Mouse (Mus musculus) liver, embryonic 14.5 days (tissue): ENCODE measurements at regions not wholly inside any gene's neighbourhood (a gene's known extent, or its start where the extent isn't known, plus 50 kb on each side); places are given as distances from the start of the nearest gene placed in this dataset.

Source experiments
- ATAC-seq: fragments of 200-750 bp; cut with Nextera tagmentation; 2 replicates; pipeline ENCODE4 v1.8.0; 2017; ENCODE audit warnings: moderate number of reproducible peaks, mild to moderate bottlenecking, moderate library complexity; ENCODE audit not compliant: insufficient read depth
- DNase-seq, 3 experiments: peaks; one replicate each; pipeline ENCODE4 v3.0.0-alpha.2; 2012 to 2013; ENCODE audit warnings: low read depth in 3 of 3, low spot score in 3 of 3
- H3K27ac ChIP-seq: fragments of 300-500 bp; sonication (generic); 2 replicates; pipeline ENCODE4 v1.5.1; 2014; ENCODE audit warnings: moderate library complexity, mild to moderate bottlenecking, control low read depth, inconsistent platforms
- H3K27me3 ChIP-seq: fragments of 300-500 bp; sonication (generic); 2 replicates; pipeline ENCODE4 v1.6.1; 2014; ENCODE audit warnings: mild to moderate bottlenecking, low read length, moderate library complexity; ENCODE audit not compliant: control insufficient read depth, insufficient read depth
- H3K36me3 ChIP-seq: fragments of 300-500 bp; sonication (generic); replicated peaks from 2 replicates; pipeline ENCODE4 v1.6.1; 2014; ENCODE audit warnings: low read depth; ENCODE audit not compliant: control insufficient read depth, insufficient read depth
- H3K4me1 ChIP-seq, 2 experiments: fragments of 200-500 bp in 1 of 2; fragments of 300-500 bp in 1 of 2; sonication (generic) in 1 of 2; replicated peaks; 2 replicates each; pipeline ENCODE4 v1.6.1; 2012 to 2014; ENCODE audit warnings: antibody characterized with exemption in 1 of 2, inconsistent platforms in 1 of 2, low read length in 1 of 2; ENCODE audit not compliant: control insufficient read depth in 2 of 2, insufficient read depth in 2 of 2
- H3K4me2 ChIP-seq: fragments of 300-500 bp; sonication (generic); 2 replicates; pipeline ENCODE4 v1.6.1; 2014; ENCODE audit warnings: low read depth, mild to moderate bottlenecking, control low read depth, moderate library complexity
- H3K4me3 ChIP-seq, 2 experiments: fragments of 200-500 bp in 1 of 2; fragments of 300-500 bp in 1 of 2; sonication (generic) in 1 of 2; 2 replicates each; pipeline ENCODE4 v1.5.1; 2012 to 2014; ENCODE audit warnings: low read depth in 2 of 2, low read length in 2 of 2, mild to moderate bottlenecking in 2 of 2, control low read depth in 1 of 2, inconsistent platforms in 1 of 2, moderate library complexity in 1 of 2; ENCODE audit not compliant: insufficient read depth in 1 of 2
- H3K9ac ChIP-seq: fragments of 300-500 bp; sonication (generic); replicated peaks from 2 replicates; pipeline ENCODE4 v1.6.1; 2014; ENCODE audit warnings: mild to moderate bottlenecking, control low read depth, moderate library complexity
- H3K9me3 ChIP-seq: fragments of 300-500 bp; sonication (generic); 2 replicates; pipeline ENCODE4 v1.6.1; 2016; ENCODE audit warnings: low read length, mixed read lengths; ENCODE audit not compliant: control insufficient read depth
- CTCF ChIP-seq: IDR thresholded peaks from 2 replicates; pipeline ENCODE4 v1.5.1; 2016; ENCODE audit warnings: antibody characterized with exemption, low read depth, control low read depth
- EP300 ChIP-seq: IDR thresholded peaks from 2 replicates; pipeline ENCODE4 v1.6.1; 2016; ENCODE audit warnings: antibody characterized with exemption, low read depth
- WGBS: fragments of 180-500 bp; shearing (Covaris S2); extraction: QIAGEN DNeasy Blood & Tissue Kit; methylation state at CpG from one replicate; pipeline ENCODE4 v1.1.7; 2014; ENCODE audit not compliant: insufficient replicate concordance; 5-methylcytosine and 5-hydroxymethylcytosine counted together

DNA sequence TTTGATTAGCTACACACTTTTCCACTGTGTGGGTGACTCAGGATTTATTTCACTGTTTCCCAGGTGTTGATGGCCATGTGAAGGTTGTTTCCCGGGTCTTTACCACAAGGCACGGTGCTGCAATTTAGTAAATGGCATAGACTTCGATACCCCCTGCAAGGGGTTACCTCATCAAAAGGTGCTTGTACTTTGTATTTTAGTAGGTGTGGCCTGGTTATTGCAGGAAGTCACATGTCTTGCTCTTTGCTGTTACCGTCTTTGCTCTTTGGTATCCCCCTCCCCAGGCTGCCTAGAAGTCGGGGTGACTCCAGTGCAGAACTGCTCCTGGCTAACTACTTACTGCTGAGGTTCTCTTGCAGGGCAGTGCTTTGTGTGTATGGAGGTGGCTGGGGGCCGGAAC is 74.8 kb upstream of the Bod1 start:
- no peak for TF ChIP-seq EP300
- TF ChIP-seq CTCF: no peak
- Histone ChIP-seq H3K4me1 (peaks cover 9 to 12% of the 10 kb centered on the region in 2 experiments), H3K4me3 (no peak overlapping the region), H3K27me3 (no peaks in the 10 kb centered on the region), H3K36me3 (no peaks in the 10 kb centered on the region), H3K4me2 (no peak overlapping the region), H3K9me3 (no peaks in the 10 kb centered on the region), H3K9ac (no peak overlapping the region), H3K27ac (no peak overlapping the region)
- ATAC-seq (no peak; the same call in 1 of the 2 replicates), DNase-seq (no peak)
- 60% methylated on average over 6 of the region's 6 CpGs for WGBS

DNA sequence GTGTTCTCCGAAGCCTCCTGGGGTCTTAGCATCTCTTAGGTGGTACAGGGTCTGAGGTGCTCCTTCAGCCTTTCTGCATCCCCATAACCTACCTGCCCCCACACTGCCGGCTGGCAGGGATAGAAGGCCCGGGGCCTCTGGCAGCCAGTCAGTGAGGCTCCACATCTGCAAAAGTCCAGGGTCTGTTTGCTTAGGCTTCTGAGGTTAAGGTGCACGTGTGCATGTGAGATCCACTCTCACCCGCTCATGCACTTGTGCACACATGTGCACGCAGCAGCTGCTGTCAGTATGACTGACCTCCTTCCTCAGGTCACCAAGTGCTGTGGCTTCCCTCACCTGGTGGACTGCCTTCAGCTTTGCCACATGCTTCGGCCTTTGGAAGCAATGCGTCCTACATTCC is 75.3 kb upstream of the Bod1 start:
- no peak for TF ChIP-seq CTCF
- TF ChIP-seq EP300: no peak
- Histone ChIP-seq H3K9me3 (no peaks in the 10 kb centered on the region), H3K36me3 (no peaks in the 10 kb centered on the region), H3K27ac (no peak overlapping the region), H3K4me1 (peaks cover 12 to 15% of the 10 kb centered on the region in 2 experiments), H3K4me2 (no peak overlapping the region), H3K4me3 (no peak overlapping the region), H3K9ac (no peak overlapping the region), H3K27me3 (no peaks in the 10 kb centered on the region)
- WGBS: 74% methylated on average over 8 of the region's 8 CpGs
- DNase-seq (no peak), ATAC-seq (no peak)

DNA sequence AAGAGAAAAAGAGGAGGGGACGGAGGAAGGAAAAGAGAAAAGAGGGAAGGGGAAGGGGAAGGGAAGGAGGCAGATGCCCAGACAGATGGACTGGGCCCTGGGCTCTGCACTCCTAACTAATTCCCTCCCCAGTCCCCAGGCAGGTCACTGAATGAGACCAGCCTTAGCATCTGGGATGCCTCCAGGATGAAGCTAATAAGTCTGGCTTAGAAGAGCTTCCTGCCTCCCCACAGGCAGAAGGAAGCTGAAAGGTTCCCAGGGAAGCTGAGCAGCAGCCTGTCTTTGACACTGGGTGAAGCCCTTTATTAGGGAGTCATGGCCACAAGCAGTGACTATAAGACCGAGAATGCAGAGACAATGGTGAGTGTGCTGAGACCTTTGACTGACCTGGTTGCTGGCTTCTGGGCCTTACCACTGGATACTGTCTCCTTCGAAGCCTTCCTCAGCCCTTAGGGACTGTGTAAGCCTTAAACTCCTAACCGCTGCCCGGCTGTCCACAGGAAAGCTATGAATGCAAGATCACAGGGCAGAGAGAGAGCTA is 76.7 kb upstream of the Bod1 start:
- TF ChIP-seq EP300 (no peak), CTCF (no peak)
- DNase-seq: no peak
- no peak overlapping the region for H3K4me3 ChIP-seq
- H3K27ac ChIP-seq: no peak overlapping the region
- H3K27me3 ChIP-seq: no peaks in the 10 kb centered on the region
- no peak for ATAC-seq
- H3K36me3 ChIP-seq: no peaks in the 10 kb centered on the region
- no peaks in the 10 kb centered on the region for H3K9me3 ChIP-seq
- no peak overlapping the region for H3K4me2 ChIP-seq
- peaks cover 12 to 14% of the 10 kb centered on the region in 2 experiments for H3K4me1 ChIP-seq
- 57% methylated on average over 5 of the region's 5 CpGs for WGBS
- no peak overlapping the region for H3K9ac ChIP-seq

DNA sequence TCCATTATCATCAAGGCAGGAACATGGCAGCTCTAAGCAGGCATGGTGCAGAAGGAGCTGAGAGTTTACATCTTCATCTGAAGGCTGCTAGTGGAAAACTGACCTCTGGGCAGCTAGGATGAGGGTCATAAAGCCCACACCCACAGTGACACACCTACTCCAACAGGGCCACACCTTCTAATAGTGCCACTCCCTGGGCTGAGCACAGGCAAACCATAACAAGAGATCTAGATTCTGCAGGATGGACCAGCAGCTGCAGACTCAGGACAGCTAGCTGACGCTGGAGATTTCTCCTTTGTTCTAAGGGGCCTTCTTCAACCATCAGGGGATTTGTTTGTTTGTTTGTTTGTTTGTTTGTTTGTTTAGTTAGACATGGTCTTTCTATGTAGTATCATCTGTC is 79.6 kb upstream of the Bod1 start:
- H3K4me3 ChIP-seq: no peak overlapping the region
- TF ChIP-seq EP300 (no peak), CTCF (no peak; the same call in 1 of the 2 replicates)
- ATAC-seq (peak; percentile 59; the same call in 1 of the 2 replicates), DNase-seq (no peak)
- H3K9me3 ChIP-seq: no peaks in the 10 kb centered on the region
- no peak overlapping the region for H3K9ac ChIP-seq
- 70% methylated on average over 1 of the region's 1 CpGs for WGBS
- H3K27me3 ChIP-seq: no peaks in the 10 kb centered on the region; the same call in 1 of the 2 replicates
- no peak overlapping the region for H3K27ac ChIP-seq
- H3K4me1 ChIP-seq: peaks cover 12 to 14% of the 10 kb centered on the region in 2 experiments
- peak overlapping the region; percentile 31 for H3K4me2 ChIP-seq
- no peaks in the 10 kb centered on the region for H3K36me3 ChIP-seq

DNA sequence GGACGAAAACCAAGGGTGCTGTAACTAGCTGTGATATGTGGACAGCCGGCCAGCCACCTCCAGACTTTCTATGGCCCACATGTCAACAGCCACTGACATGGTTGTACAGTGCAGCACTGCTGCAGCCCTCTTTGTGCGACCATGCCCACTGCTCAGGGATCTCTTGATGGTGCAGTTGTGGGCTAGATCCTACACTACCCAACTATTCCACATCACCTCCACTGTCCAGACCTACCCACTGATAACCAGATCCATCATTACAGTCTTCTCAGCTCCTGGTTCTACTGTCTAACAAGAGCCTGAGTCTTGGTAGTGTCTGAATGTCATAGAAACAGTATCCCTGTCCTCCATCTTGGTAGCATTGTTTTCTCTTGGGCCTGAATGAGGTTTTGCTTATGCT is 81.5 kb upstream of the Bod1 start:
- ATAC-seq (no peak), DNase-seq (no peak)
- no peak for TF ChIP-seq CTCF
- TF ChIP-seq EP300: no peak
- H3K27me3 ChIP-seq: no peaks in the 10 kb centered on the region; the same call in 1 of the 2 replicates
- H3K4me1 ChIP-seq: peaks cover 12 to 14% of the 10 kb centered on the region in 2 experiments
- H3K27ac ChIP-seq: no peak overlapping the region
- H3K36me3 ChIP-seq: no peaks in the 10 kb centered on the region
- H3K4me2 ChIP-seq: no peak overlapping the region
- 64% methylated on average over 3 of the region's 3 CpGs for WGBS
- no peaks in the 10 kb centered on the region for H3K9me3 ChIP-seq
- no peak overlapping the region for H3K9ac ChIP-seq
- H3K4me3 ChIP-seq: no peak overlapping the region
